Mouse (Mus musculus) brown adipose tissue, adult 24 weeks (tissue): ENCODE data around the gene Dst. TPM values are rescaled to one million over a fixed set of nuclear protein-coding genes. Genes with fewer than 3 reads are reported as not detected.
A peak's percentile ranks its signal among the peaks of the same experiment; 100 is the strongest.

Source experiments
- H3K27ac ChIP-seq: fragments of 200-500 bp; replicated peaks from 2 replicates; pipeline ENCODE4 v1.5.1; 2012; ENCODE audit warnings: low read depth, mild to moderate bottlenecking, low read length
- H3K4me1 ChIP-seq: fragments of 200-500 bp; 2 replicates; pipeline ENCODE4 v1.6.1; 2012; ENCODE audit warnings: low read length, mixed read lengths; ENCODE audit not compliant: control insufficient read depth, insufficient read depth, insufficient read length
- H3K4me3 ChIP-seq: fragments of 200-500 bp; 2 replicates; pipeline ENCODE4 v1.5.1; 2012; ENCODE audit warnings: low read depth, mild to moderate bottlenecking, low read length, moderate library complexity; ENCODE audit not compliant: insufficient read depth
- polyA plus RNA-seq: library from polyadenylated mRNA; stranded (reverse); fragments of >200 nt; gene quantifications from 2 replicates; pipeline ENCODE4 v1.2.4, GENCODE M21; 2012; ENCODE audit not compliant: missing spikeins, insufficient read depth, insufficient read length

Gene Dst
- polyA plus RNA-seq, 1 experiment = 42.7 TPM

DNA sequence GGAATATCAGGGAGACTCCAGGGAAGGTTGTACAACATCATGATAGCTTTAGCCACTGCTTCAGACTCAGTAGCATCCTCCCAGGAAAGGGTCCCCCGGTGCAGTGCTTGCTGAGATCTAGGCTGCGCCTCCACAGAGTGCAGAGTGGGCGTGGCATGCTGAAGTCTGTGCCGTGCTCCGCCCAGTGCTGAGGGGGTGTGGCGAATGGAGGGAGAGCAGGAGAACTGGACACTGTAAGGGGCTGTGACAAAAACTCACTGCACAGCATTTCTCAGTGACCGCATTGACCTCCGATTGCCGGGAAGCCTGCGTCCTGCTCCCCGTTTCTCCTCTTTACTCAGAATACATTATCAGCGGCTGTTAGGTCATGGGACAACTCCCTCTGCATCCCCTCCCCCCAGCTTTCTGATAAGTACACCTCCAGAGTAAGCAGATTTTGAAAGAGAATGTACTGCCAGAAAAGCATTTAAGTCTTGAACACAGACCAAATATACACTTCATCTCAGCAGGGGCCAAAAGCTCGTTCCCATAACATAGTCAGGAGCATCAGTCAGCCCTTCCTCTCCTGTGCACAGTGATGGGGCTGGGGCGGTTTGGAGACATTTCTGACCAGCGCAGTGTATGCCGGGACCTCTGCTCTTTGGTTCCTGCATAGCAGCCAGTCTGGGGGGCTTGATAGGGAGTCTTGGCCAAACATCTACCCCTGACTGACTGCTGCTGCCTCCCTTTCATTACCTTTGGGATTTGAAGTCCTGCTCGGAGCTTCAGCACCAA, 37.1 kb downstream of the Dst start:
- Histone ChIP-seq H3K4me3 (peak overlapping the region; percentile 21; the same call in 1 of the 2 replicates), H3K4me1 (no peaks in the 10 kb centered on the region; the same call in 1 of the 2 replicates), H3K27ac (no peak overlapping the region)

DNA sequence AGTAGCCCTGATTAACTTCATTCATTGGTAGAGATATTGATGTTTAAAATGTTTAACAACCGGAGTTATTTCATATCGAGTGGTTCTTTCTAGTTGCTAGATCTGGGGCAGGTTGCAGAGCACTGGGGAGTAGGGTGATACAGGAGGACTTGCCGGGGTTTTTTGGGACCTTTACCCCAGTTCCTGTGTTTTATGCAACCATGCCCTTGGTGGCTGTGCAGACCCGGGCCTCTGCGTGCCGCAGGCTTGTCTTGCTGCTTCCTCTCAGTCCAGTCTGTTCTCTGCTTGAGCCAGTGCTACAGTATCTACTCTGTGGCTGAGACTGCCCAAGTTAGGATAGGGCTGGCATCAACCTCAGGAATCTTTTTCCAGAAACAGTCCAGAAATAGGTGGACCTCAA, 37.7 kb downstream of the Dst start:
- no peaks in the 10 kb centered on the region; the same call in 1 of the 2 replicates for H3K4me1 ChIP-seq
- H3K27ac ChIP-seq = no peak overlapping the region

DNA sequence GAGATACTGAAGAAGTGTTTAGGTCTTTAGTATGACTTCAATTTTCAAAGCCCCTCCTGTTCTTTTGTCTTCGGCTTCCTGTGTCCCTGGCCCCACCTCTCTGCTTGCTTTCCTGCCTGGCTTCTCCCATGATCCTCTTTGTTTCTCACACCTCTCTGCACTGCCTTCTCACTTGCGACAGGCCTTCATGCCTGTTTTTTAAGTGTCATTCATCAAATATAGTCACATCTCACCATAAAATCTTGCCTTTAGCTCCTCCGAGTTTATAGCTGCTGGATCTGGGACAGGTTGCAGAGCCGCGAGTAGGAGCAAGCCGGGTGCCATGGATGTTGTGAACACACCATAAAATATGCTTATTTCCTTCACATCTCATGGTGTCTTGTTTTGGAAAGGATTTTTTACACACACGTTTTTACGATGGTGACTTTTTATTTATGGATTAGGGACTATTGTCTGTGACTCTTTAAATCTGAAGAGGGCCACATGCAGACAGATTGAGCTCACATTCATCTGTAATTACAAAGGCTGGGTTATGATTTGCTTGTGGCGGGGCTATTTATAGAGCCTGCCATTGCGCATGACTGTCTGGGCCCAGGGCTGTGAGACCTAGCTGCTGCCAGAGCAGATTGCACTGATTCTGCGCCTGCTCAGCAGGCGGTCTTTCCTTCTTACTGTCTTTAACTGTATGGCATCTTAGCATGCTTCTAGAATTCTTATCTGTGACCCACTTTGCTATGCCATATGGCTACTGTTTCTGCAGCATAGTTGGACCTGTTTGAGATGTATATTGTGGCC, 38.8 kb downstream of the Dst start:
- Histone ChIP-seq H3K4me3 (no peak overlapping the region), H3K4me1 (no peaks in the 10 kb centered on the region; the same call in 1 of the 2 replicates), H3K27ac (no peak overlapping the region)

More for the DNA sequence above, 37.7 kb downstream of the Dst start:
- no peak overlapping the region for H3K4me3 ChIP-seq

DNA sequence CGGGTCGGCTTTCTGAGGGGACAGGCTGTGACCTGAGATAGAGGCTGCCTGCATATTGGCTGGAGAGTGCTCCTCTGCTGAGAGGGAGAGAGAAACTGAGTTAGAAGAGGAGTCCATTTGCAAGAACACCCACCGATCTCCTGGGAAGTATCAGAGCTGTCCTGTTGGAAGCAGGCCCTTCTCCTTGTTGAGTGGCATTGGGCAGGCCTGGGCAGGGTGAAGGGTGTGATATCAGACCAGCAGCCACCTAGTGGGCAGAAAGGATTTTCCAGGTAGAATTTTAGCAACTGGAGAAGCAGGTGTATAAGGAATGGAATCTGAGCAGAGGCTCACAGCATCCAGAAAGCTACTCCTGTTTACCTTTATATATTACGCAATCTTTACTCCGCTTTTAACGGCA, 39.8 kb downstream of the Dst start:
- Histone ChIP-seq H3K4me3 (no peak overlapping the region), H3K4me1 (no peaks in the 10 kb centered on the region; the same call in 1 of the 2 replicates), H3K27ac (no peak overlapping the region)

DNA sequence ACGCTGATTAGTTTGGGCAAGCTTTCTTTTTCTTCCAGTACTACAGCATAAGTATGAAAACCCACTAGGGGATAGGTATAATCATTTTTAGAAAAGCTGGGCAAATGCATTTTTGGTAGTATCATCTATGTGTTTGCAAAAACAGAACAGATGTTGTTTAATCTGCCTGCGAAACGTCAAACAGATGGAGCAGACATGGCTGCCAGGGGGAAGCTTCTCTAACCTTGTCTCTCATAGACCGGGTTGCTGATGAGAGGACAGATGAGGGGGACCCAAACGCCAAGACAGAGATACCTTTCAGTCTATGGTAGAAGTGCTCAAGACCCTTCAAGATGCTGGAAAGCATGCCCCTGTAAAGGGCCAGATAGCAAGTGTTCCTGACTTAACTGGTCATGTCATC, 40.5 kb downstream of the Dst start:
- no peak overlapping the region for H3K27ac ChIP-seq
- H3K4me1 ChIP-seq = no peaks in the 10 kb centered on the region; the same call in 1 of the 2 replicates

DNA sequence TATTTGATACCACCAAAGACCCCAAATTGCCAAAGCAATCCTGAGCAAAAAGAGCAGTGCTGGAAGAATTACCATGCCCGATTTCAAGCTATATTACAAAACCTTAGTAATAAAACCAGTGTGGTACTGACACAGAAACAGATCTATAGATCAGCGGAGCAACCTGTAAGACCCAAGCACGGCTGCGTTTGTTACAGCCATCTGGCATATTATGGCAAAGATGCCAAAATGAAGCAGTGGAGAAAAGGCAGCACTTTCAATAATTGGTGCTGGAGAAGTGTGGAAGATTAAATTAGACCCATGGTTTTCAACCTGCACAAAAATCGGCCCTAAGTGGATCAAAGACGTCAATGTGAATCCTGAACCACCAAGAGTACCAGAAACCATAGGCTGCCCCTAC, 47.6 kb downstream of the Dst start:
- H3K4me3 ChIP-seq = no peak overlapping the region
- no peak overlapping the region for H3K27ac ChIP-seq
- no peaks in the 10 kb centered on the region for H3K4me1 ChIP-seq

More for the DNA sequence above, 40.5 kb downstream of the Dst start:
- H3K4me3 ChIP-seq = no peak overlapping the region

DNA sequence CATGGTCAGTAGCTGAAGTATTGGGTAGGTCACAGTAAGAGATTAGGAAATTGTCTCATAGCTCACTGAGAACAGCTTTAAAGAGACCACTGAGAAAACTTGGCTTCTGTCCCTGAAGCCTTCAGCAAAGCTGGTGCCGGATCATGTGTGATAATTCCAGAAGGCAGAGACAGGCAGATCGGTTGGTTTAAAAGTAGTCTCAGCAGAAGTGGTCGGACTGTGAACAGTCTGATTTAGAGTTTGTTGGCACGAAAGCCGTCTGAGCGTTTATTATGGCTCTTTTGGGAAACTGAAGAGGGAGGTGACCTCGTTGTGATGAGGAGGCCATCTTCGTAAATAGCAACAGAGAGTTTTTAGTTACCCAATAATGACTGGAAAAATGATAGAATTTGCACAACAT, 52.4 kb downstream of the Dst start:
- Histone ChIP-seq H3K4me1 (no peaks in the 10 kb centered on the region), H3K27ac (no peak overlapping the region), H3K4me3 (no peak overlapping the region)

DNA sequence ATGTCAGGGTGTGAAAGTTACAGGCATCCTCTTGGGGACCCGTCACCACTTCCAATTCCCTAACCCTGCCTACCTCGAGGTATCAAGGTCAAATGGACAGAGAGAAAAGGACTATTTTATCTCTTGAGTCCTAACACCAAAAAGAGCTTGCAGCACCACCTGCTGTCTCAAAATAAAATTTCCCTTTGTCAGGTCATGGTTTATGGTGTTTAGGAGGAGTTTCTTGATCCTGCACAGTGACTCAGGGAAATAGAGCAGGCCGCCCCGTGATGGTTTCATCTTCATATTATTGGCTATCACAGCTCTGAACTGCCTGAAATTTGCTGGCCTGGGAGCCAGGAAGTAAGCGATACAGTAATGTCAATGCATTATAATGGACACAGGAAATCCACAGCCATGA, 56.6 kb downstream of the Dst start:
- H3K4me1 ChIP-seq = no peaks in the 10 kb centered on the region
- no peak overlapping the region for H3K4me3 ChIP-seq
- no peak overlapping the region for H3K27ac ChIP-seq

DNA sequence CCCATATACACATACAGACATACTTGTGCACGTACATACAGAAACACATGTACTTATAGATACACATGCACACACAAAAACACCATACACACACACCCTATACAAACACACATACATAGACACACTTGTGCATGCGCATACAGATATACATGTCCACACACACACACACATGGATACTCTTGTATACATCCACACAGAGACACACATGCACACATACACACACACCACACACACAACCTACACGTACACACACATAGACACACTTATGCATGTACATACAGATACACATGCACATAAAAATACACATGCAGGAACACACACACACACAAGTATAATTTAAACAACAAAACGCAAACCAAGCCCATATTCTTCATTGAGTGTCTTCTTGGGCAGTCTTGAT, 57.8 kb downstream of the Dst start:
- Histone ChIP-seq H3K4me3 (no peak overlapping the region), H3K27ac (no peak overlapping the region)

DNA sequence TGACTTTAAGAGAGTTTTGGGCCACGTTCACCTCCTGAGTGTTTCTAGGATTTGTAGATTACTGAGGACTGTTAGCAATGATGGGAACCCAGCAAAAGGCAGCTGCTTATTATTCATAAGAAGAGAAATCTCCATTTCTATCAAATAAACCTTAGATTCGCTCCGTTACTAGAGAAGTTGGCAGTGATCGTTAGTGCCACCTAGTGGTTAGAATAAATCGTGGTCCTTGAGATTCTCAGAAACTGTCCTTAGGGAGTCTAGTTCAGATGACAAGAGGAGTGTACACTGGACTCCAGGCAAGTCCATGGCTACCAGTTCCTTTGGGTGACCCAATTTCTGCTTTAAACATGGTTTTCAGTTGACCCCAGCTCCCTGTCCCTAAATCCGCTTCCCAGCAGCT, 58.3 kb downstream of the Dst start:
- Histone ChIP-seq H3K4me3 (no peak overlapping the region), H3K27ac (no peak overlapping the region), H3K4me1 (no peaks in the 10 kb centered on the region)

More for the DNA sequence above, 57.8 kb downstream of the Dst start:
- no peaks in the 10 kb centered on the region for H3K4me1 ChIP-seq

DNA sequence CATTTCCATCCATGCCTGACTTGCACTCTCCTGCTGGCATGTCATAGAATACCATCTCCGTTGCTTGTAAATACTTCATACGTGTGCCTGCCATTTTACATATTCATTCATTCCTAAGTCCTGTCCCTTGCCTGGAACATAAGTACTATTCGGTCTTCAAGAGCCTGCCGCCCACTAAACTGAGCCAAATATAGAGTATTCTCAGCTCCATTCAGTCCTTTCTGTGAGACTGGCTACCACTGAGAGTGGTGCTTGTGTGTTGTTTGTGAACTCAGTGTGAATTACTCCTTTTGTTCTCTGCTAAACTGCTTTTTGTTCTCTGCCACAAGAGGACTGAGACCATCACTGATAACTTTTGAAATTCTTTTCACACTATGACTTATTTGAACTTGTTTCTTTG, 59.2 kb downstream of the Dst start:
- H3K27ac ChIP-seq = no peak overlapping the region
- no peaks in the 10 kb centered on the region for H3K4me1 ChIP-seq
- no peak overlapping the region for H3K4me3 ChIP-seq

DNA sequence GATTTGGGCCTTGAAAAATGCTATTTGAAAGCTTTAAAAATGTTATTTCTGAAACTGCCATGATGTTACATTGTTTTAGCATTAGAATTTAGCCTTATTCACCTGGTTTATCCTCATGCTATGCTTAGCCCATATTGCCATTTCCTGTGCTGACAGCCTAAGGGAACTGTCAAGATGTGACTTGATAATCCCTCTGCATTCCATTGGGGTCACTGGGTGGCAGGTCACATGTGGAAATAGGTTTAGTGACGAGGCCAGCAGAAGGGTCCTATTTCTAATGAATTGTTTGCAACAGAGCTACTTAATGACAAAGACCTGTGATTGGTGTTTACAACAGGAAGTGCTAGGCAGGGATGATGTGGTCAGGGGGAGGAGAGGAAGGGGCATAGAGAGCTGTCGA, 61.9 kb downstream of the Dst start:
- Histone ChIP-seq H3K4me3 (no peak overlapping the region), H3K4me1 (no peaks in the 10 kb centered on the region)

DNA sequence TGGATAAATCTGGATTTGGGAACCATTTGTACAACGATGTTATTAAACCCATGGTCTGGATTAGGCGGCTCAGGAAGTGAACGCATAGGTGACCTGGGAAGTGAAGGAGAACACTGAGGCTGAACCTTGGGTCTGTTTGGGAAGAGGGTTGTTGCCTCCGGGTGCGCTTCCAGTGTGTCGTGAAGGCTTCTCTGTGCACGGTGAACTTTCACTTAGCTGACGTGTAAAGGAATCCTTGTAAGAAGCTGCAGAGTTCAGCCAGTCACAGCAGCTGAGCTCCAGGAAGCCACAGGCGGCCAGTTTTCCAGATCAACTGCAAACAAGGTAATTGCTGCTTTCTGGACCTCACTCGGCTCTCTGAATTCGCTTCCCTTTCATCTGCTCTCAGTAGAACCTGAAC, 66.4 kb downstream of the Dst start:
- peaks cover 4% of the 10 kb centered on the region for H3K4me1 ChIP-seq
- peak overlapping the region; percentile 64 for H3K4me3 ChIP-seq
- peak overlapping the region; percentile 69 for H3K27ac ChIP-seq

More for the DNA sequence above, 61.9 kb downstream of the Dst start:
- no peak overlapping the region for H3K27ac ChIP-seq

DNA sequence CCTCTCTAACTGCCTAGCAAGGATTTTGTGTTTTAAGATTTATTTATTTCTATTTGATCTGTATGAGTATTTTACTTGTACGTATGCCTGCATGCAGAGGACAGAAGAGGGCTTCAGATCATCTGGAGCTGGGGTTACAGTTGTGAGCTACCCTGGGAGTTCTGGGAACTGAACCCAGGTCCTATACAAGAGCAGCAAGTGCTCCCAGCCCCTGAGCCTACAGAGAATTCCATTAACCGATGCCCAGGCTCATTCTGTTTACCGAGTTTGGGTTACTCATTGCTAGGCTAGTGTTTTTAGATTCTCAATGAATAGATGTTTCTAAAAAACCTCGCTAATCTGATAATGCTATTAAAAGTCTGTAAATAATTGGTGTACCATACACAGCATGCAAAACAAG, 67.3 kb downstream of the Dst start:
- 0 out of 2 replicates have a peak overlapping the region, but pooled peaks have one; percentile 69 for H3K27ac ChIP-seq
- peak overlapping the region; percentile 64 for H3K4me3 ChIP-seq
- peaks cover 9% of the 10 kb centered on the region for H3K4me1 ChIP-seq

DNA sequence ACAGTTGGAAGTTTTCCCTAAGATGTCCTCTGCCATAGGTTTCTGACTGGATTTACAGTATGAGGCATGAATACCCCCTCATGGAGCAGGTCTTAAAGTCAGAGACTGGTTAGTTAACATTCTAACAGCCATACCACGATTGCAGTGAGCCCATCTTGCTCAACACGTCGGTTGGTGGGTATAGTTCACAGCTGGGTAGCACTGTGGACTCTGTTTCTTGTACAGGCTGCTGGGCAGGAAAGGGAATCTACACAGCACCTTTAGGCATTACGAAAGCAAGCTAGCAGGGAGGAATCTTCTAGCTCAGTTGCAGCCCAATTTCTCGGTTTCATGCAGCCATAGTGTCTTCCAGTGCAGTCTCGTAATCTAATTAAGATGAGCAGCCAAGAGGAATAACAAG, 69.8 kb downstream of the Dst start:
- no peak overlapping the region for H3K27ac ChIP-seq
- no peak overlapping the region for H3K4me3 ChIP-seq
- H3K4me1 ChIP-seq = peaks cover 9% of the 10 kb centered on the region
